Mouse (Mus musculus) heart, embryonic 11.5 days (tissue): ENCODE measurements around the gene Apol6. TPM values are rescaled to one million over a fixed set of nuclear protein-coding genes. Genes with fewer than 3 reads are reported as not detected.

Experiments
- ATAC-seq: fragments of 200-750 bp; cut with Nextera tagmentation; replicated peaks from 2 replicates; pipeline ENCODE4 v1.8.0; 2017; ENCODE audit warnings: moderate library complexity; ENCODE audit not compliant: insufficient number of reproducible peaks, low FRiP score, low TSS enrichment
- H3K27ac ChIP-seq: fragments of 300-500 bp; sonication (generic); 2 replicates; pipeline ENCODE4 v1.5.1; 2014; ENCODE audit warnings: mild to moderate bottlenecking, low read depth, low read length
- H3K27me3 ChIP-seq: fragments of 300-500 bp; sonication (generic); 2 replicates; pipeline ENCODE4 v1.6.1; 2014; ENCODE audit warnings: mild to moderate bottlenecking, low read length, mixed read lengths; ENCODE audit not compliant: control insufficient read depth, insufficient read depth
- H3K36me3 ChIP-seq: fragments of 300-500 bp; sonication (generic); 2 replicates; pipeline ENCODE4 v1.6.1; 2014; ENCODE audit warnings: mild to moderate bottlenecking, low read length, moderate library complexity, mixed read lengths; ENCODE audit not compliant: control insufficient read depth, insufficient read depth
- H3K4me1 ChIP-seq: fragments of 300-500 bp; sonication (generic); 2 replicates; pipeline ENCODE4 v1.6.1; 2014; ENCODE audit warnings: low read length; ENCODE audit not compliant: control insufficient read depth, insufficient read depth
- H3K4me2 ChIP-seq: fragments of 300-500 bp; sonication (generic); 2 replicates; pipeline ENCODE4 v1.6.1; 2014; ENCODE audit warnings: mild to moderate bottlenecking, moderate library complexity
- H3K4me3 ChIP-seq: fragments of 300-500 bp; sonication (generic); 2 replicates; pipeline ENCODE4 v1.5.1; 2014; ENCODE audit warnings: low read depth, low read length
- H3K9ac ChIP-seq: fragments of 300-500 bp; sonication (generic); 2 replicates; pipeline ENCODE4 v1.6.1; 2014; ENCODE audit warnings: mild to moderate bottlenecking, low read depth, low read length, moderate library complexity
- H3K9me3 ChIP-seq: fragments of 300-500 bp; sonication (generic); replicated peaks from 2 replicates; pipeline ENCODE4 v1.6.1; 2016; ENCODE audit warnings: low read length; ENCODE audit not compliant: control insufficient read depth
- WGBS: fragments of 180-500 bp; shearing (Covaris S2); extraction: QIAGEN DNeasy Blood & Tissue Kit; methylation state at CpG from one replicate; pipeline ENCODE4 v1.1.7; 2014; ENCODE audit not compliant: insufficient replicate concordance; 5-methylcytosine and 5-hydroxymethylcytosine counted together
- polyA plus RNA-seq: library from polyadenylated mRNA; unstranded; fragments of >200 nt; fragmentation: Nextera tagmentation; extraction: Ambion mirVana; gene quantifications from 2 replicates; pipeline ENCODE4 v1.2.1, GENCODE M21; 2014

The Apol6 gene
- polyA plus RNA-seq, 1 experiment from 2014 or later: 0.16 TPM

- H3K4me2 ChIP-seq: peak overlapping the region; percentile 22
- ATAC-seq: no peak
- peaks cover 50% of the 10 kb centered on the region for H3K4me1 ChIP-seq
- no peaks in the 10 kb centered on the region for H3K36me3 ChIP-seq
- no peaks in the 10 kb centered on the region for H3K27me3 ChIP-seq
- H3K9ac ChIP-seq: peak overlapping the region; percentile 79
- 0 out of 2 replicates have a peak overlapping the region, but pooled peaks have one; percentile 5 for H3K4me3 ChIP-seq
- WGBS: 17% methylated on average over 2 of the region's 2 CpGs
- H3K27ac ChIP-seq: peak overlapping the region; percentile 100
- no peaks in the 10 kb centered on the region for H3K9me3 ChIP-seq
These were observed 7.6 kb upstream of the Apol6 start for GRCm38 (mm10) chr15:77036989-77037277.

- Histone ChIP-seq H3K4me3 (0 out of 2 replicates have a peak overlapping the region, but pooled peaks have one; percentile 5), H3K36me3 (no peaks in the 10 kb centered on the region), H3K9ac (peak overlapping the region; percentile 79), H3K27ac (peak overlapping the region; percentile 100), H3K27me3 (no peaks in the 10 kb centered on the region), H3K4me1 (peaks cover 50% of the 10 kb centered on the region), H3K4me2 (peak overlapping the region; percentile 43), H3K9me3 (no peaks in the 10 kb centered on the region)
- peak; percentile 78 for ATAC-seq
- 12% methylated on average over 11 of the region's 11 CpGs for WGBS
These were observed 7.0 kb upstream of the Apol6 start for GRCm38 (mm10) chr15:77037278-77038161.

GRCm38 (mm10) chr15:77039211-77039700 is 5.3 kb upstream of the Apol6 start:
- no peak overlapping the region for H3K4me3 ChIP-seq
- H3K27me3 ChIP-seq: no peaks in the 10 kb centered on the region
- peak overlapping the region; percentile 100 for H3K27ac ChIP-seq
- H3K4me1 ChIP-seq: peaks cover 52% of the 10 kb centered on the region
- ATAC-seq: no peak
- 69% methylated on average over 8 of the region's 9 CpGs for WGBS
- no peak overlapping the region for H3K9ac ChIP-seq
- H3K36me3 ChIP-seq: no peaks in the 10 kb centered on the region
- H3K4me2 ChIP-seq: no peak overlapping the region
- no peaks in the 10 kb centered on the region for H3K9me3 ChIP-seq

- no peak overlapping the region for H3K9ac ChIP-seq
- H3K9me3 ChIP-seq: no peaks in the 10 kb centered on the region
- peaks cover 45% of the 10 kb centered on the region for H3K4me1 ChIP-seq
- H3K4me3 ChIP-seq: no peak overlapping the region
- ATAC-seq: no peak
- WGBS: 51% methylated on average over 3 of the region's 3 CpGs
- H3K4me2 ChIP-seq: no peak overlapping the region
- no peaks in the 10 kb centered on the region for H3K27me3 ChIP-seq
- H3K36me3 ChIP-seq: no peaks in the 10 kb centered on the region
- 0 out of 2 replicates have a peak overlapping the region, but pooled peaks have one; percentile 35 for H3K27ac ChIP-seq
These were observed 3.7 kb upstream of the Apol6 start for GRCm38 (mm10) chr15:77040784-77041183.

- peaks cover 13% of the 10 kb centered on the region for H3K4me1 ChIP-seq
- no peak overlapping the region for H3K4me2 ChIP-seq
- no peaks in the 10 kb centered on the region for H3K27me3 ChIP-seq
- no peaks in the 10 kb centered on the region for H3K9me3 ChIP-seq
- H3K9ac ChIP-seq: no peak overlapping the region
- WGBS: 78% methylated on average over 10 of the region's 10 CpGs
- H3K36me3 ChIP-seq: no peaks in the 10 kb centered on the region
- no peak overlapping the region for H3K4me3 ChIP-seq
- no peak for ATAC-seq
- no peak overlapping the region for H3K27ac ChIP-seq
These were observed 1.1 kb downstream of the Apol6 start for GRCm38 (mm10) chr15:77045609-77046008.

- no peaks in the 10 kb centered on the region for H3K9me3 ChIP-seq
- no peak within 1 kb of the TSS for H3K9ac ChIP-seq
- H3K27ac ChIP-seq: no peak within 1 kb of the TSS
- peaks cover 6% of the 10 kb centered on the region; the same call in 1 of the 2 replicates for H3K4me1 ChIP-seq
- H3K4me2 ChIP-seq: no peak within 1 kb of the TSS
- no peaks in the 10 kb centered on the region for H3K27me3 ChIP-seq
- 86% methylated on average over 10 of the region's 10 CpGs for WGBS
- ATAC-seq: no peak
- no peak within 1 kb of the TSS for H3K4me3 ChIP-seq
- no peaks in the 10 kb centered on the region for H3K36me3 ChIP-seq
These were observed 6.0 kb downstream of the Apol6 start, which contains the start of gene Mb for GRCm38 (mm10) chr15:77050570-77050969. Gene Mb (minus strand): TSS chr15:77050670.

GRCm38 (mm10) chr15:77052176-77052575 is 7.6 kb downstream of the Apol6 start:
- H3K9me3 ChIP-seq: no peaks in the 10 kb centered on the region
- H3K4me3 ChIP-seq: no peak overlapping the region
- no peak overlapping the region for H3K4me2 ChIP-seq
- no peak overlapping the region for H3K9ac ChIP-seq
- 47% methylated on average over 1 of the region's 1 CpGs for WGBS
- no peak for ATAC-seq
- no peak overlapping the region for H3K27ac ChIP-seq
- H3K36me3 ChIP-seq: no peaks in the 10 kb centered on the region
- no peaks in the 10 kb centered on the region for H3K27me3 ChIP-seq
- peaks cover 21% of the 10 kb centered on the region for H3K4me1 ChIP-seq

GRCm38 (mm10) chr15:77053021-77053420 is 8.5 kb downstream of the Apol6 start:
- WGBS: 85% methylated on average over 1 of the region's 1 CpGs

More at GRCm38 (mm10) chr15:77053021-77053420, 8.5 kb downstream of the Apol6 start:
- no peak overlapping the region for H3K4me3 ChIP-seq
- H3K27me3 ChIP-seq: no peaks in the 10 kb centered on the region
- 0 out of 2 replicates have a peak, but pooled peaks have one; percentile 56 for ATAC-seq
- no peaks in the 10 kb centered on the region for H3K36me3 ChIP-seq
- H3K27ac ChIP-seq: no peak overlapping the region
- no peak overlapping the region for H3K9ac ChIP-seq
- peaks cover 21% of the 10 kb centered on the region for H3K4me1 ChIP-seq
- no peaks in the 10 kb centered on the region for H3K9me3 ChIP-seq
- no peak overlapping the region for H3K4me2 ChIP-seq
